Mouse (Mus musculus) liver (tissue): ENCODE results near the gene Gm16503.
"Not testable (repeated sequence)": the region's sequence is repeated elsewhere in the genome, so short reads cannot be mapped to it uniquely, and the experiment has no call there.

Experiments used
- DNase-seq: peaks from one replicate; pipeline ENCODE4 v3.0.0-alpha.2; 2020; ENCODE audit warnings: mixed read lengths

The Gm16503 gene

GRCm38 (mm10) chr4:147539918-147540317 is at the start of gene Gm16503:
TSS of gene Gm16503 (plus strand) at chr4:147540218.
- DNase-seq = not testable (repeated sequence)

DNA sequence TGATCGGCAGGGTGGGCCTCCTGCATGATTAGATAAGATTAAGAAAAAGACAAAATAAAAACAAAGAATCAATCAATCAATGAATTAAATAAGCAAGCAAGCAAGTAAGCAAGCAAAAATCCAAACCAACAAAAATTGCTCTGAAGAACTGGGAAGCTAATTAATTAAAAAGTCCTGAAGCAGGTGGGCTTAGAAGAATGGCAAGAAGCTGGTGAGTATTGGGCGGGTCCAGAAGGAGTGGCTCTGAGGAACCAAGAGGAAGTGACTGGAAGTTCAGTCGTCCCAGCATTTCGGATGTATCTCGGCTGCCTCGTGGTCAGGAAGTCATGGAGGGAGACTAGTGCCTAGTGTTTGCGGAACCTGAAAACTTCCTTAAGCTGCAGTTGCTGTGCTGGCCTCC is 47.9 kb upstream of the Gm16503 start, which contains the start of gene Zfp982:
Gene Zfp982, plus strand, starts transcription at position 301 of the 400 bp plus-strand sequence.
- DNase-seq = not testable (repeated sequence)

DNA sequence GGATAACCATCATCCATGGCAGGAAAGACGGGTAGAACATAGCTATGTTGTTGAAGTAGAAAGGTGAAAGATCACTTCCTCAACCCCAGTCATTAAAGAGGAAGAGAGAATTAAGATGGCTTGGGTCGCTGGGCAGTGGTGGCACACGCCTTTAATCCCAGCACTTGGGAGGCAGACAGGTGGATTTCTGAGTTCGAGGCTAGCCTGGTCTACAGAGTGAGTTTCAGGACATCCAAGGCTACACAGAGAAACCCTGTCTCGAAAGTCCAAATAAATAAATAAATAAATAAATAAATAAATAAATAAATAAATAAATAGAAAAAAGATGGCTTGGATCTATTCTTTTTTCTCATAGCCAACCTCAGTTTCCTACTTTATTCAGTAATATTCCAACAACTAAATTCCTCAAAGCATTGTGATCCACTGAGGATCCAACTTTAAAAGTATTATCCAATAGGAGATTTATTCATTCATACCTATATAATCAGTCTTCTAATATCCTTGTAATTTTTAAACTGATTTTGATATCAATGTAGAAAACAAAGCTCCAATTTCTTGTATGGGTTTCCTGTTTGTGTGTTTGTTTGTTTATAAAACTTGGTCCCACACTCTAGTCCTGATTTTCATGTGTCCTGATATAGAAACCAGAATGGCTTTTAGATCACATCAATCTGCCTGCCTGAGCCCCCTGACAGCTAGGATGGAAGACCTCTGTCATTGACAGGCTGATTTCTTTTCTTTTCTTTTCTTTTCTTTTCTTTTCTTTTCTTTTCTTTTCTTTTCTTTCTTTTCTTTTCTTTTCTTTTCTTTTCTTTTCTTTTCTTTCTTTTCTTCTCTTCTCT is 41.0 kb upstream of the Gm16503 start:
- not testable (repeated sequence) for DNase-seq

DNA sequence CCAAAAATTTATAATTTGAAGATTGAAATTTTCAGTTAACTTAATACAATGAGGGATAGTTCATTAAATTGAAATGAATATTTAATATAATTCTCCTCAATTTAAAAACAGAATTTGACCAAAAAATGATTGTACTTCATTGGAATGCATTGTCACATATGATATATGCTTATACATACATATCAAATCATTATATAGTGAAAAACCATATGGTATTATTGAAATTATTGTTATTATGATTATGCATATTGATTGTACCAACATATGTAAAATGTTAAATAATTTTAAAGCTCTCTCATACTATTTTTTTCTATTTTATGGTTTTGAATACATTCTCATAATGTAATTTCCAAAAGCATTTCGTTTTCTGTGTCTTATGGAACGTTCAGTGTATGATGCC is 30.8 kb upstream of the Gm16503 start:
- no peak for DNase-seq

DNA sequence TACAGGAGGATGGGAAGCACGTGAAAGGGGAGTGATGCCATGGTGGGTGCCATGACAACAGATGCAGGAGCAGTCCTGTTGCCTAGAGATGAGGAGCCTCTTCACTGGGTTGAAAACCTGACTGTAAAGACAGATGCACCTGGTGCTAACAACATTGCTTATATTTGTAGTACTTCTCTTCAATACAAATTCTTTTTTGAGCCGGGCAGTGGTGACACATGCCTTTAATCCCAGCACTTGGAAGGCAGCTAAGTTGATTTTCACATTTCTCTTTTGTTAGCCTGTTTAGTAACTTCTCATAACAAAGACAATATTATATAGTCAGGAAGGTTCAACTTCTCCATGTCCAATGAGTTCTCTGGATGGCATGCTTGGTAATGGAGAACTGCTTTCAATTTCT is 21.0 kb upstream of the Gm16503 start:
- no peak for DNase-seq

- DNase-seq = no peak
These were observed 19.9 kb upstream of the Gm16503 start for GRCm38 (mm10) chr4:147520100-147520499.

GRCm38 (mm10) chr4:147525125-147525524 is 14.9 kb upstream of the Gm16503 start:
- no peak for DNase-seq

DNA sequence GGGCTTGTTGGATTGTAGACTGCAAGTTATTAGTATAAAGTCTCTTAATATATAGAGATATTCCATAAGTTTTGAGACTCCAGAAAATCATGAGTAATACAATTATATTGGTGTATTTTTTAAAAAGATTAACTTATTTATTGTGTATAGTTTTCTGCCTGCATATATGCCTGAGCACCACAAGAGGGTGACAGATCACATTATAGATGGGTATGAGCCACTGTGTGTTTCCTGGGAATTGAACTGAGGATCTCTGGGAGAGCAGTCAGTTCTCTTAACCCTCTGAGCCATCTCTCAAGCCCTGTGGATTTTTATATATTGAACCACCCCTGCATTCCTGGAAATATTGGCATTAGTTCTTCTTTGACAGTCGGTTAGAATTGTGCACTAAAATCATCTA is 9.7 kb upstream of the Gm16503 start:
- no peak for DNase-seq

DNA sequence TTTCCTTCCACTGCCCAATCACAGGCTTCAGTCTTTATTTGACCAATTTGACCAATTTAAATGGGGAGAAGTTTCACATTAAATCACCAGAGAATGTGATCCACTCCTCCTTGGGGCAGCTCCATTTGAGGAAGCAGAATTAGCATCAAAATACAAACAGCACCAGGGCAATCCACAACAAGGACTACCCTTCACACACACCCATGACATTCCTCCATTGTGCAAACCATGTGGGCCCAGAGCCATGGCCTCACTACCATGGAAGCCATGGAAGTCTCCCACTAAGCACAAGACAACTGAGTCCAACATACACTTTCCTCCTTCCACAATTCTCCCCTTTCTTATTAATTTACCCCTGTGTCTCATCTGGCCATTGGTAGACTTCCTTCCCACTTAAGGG is 4.1 kb upstream of the Gm16503 start:
- not testable (repeated sequence) for DNase-seq

- no peak for DNase-seq
These were observed 2.3 kb upstream of the Gm16503 start for GRCm38 (mm10) chr4:147537702-147538101.

DNA sequence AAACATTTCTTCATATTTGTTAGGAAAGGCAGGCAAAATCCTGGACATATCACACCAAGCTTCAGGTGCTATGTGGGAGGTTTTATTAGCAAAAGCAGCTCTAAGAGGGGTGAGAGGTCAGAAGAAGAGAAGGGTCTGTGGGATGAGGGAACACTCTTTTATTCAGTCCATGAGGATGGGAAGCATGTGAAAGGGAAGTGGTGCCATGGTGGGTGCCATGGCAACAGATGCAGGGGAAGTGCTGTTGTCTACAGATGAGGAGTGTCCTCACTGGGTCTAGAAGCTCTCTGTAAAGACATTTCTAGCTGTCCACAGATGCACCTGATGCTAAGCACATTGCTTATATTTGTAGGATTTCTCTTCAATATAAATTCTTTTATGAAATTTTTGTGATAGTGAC is 1.1 kb downstream of the Gm16503 start:
- no peak for DNase-seq

GRCm38 (mm10) chr4:147553071-147553470 is 13.1 kb downstream of the Gm16503 start, which contains the start of gene Zfp985:
TSS of gene Zfp985 (plus strand) at chr4:147553277.
- not testable (repeated sequence) for DNase-seq

- not testable (repeated sequence) for DNase-seq
These were observed 14.3 kb downstream of the Gm16503 start for GRCm38 (mm10) chr4:147554361-147554760.

- DNase-seq = not testable (repeated sequence)
These were observed 16.9 kb downstream of the Gm16503 start for GRCm38 (mm10) chr4:147556921-147557320.

DNA sequence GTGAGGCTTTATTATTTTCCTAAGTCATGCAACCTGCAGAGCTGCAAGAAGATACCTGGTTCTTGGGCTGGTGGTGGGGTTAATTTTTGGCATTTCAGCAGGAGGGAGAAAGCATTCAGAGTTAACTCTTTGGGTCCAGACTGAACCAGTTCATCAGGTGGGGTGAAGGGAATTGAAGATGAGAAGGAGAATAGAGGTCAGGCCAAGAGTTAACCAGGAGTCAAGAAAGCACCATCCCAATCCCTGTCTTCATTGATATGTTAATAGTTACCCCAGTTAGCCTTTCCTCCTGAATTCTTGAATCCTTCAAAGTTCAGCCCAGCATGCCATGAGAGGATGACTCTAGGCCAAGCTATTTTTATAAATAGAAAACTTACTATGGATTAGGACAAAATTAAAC is 18.0 kb downstream of the Gm16503 start:
- DNase-seq = not testable (repeated sequence)

DNA sequence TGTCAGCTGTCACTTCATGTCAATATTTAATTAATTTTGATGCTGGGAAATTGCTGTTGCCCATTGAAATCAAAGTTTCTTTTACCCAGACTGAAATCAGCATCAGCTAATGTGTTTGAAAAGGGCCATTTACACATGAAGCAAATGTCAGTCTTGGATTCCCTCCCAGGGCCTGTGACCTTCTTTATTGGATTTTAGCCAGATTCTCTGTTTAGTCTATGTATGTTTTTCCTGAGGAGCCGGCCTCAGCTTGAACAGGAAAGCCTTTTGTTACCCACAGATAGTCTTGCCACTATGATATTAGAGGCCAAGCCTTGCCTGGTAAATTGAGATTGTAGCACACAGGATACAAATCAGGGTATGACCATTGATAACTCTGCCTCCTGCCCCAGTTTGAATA is 19.1 kb downstream of the Gm16503 start:
- DNase-seq = not testable (repeated sequence)

GRCm38 (mm10) chr4:147565426-147566220 is 25.6 kb downstream of the Gm16503 start:
- DNase-seq = no peak

DNA sequence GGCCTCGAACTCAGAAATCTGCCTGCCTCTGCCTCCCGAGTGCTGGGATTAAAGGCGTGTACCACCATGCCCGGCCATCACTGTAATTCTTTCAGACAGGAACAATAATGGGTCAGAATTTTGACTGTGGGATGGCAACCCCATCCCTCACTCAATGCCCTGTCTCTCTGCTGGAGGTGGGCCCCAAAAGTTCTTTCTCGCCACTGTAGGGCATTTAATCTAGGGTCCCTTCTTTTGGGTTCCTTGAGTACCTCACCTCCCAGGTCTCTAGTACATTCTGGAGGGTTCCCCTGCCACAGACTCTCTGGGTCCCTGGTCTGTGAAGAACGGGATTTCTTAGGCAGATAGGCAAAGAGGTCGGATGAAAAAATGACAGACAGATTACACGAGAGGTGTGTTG is 31.1 kb downstream of the Gm16503 start:
- not testable (repeated sequence) for DNase-seq

DNA sequence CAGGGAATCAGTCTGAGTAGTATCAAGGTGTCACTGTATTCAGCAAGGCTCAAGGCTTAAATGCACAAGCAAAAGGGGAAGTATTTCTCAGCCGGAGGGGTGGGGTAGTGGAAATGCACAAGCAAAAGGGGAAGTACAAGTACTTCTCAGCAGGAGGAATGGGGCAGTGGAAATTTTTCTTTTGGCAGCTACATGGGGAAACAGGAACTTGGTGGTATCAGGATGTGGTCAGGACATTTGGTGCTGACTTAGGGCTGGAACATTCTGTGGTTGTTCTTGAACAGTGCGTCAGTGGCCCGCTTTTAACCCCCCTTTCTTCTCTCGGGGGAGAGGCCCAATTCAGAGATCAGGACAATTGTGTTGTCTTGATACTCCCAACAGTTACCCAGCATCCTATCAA is 39.4 kb downstream of the Gm16503 start:
- not testable (repeated sequence) for DNase-seq

GRCm38 (mm10) chr4:147586511-147587473 is 46.8 kb downstream of the Gm16503 start:
- DNase-seq = no peak
